Mouse (Mus musculus) hindbrain, embryonic 13.5 days (tissue): ENCODE measurements at regions not wholly inside any gene's neighbourhood (a gene's known extent, or its start where the extent isn't known, plus 50 kb on each side); places are given as distances from the start of the nearest gene placed in this dataset.
"Not testable (repeated sequence)": the region's sequence is repeated elsewhere in the genome, so short reads cannot be mapped to it uniquely, and the experiment has no call there.

Experiments used
- ATAC-seq: fragments of 200-750 bp; cut with Nextera tagmentation; 2 replicates; pipeline ENCODE4 v1.8.0; 2017; ENCODE audit warnings: moderate TSS enrichment; ENCODE audit not compliant: low FRiP score
- H3K27ac ChIP-seq: fragments of 300-500 bp; sonication (generic); 2 replicates; pipeline ENCODE4 v1.5.1; 2015; ENCODE audit warnings: inconsistent platforms, mild to moderate bottlenecking, moderate library complexity
- H3K27me3 ChIP-seq: fragments of 300-500 bp; sonication (generic); 2 replicates; pipeline ENCODE4 v1.6.1; 2015; ENCODE audit warnings: mild to moderate bottlenecking, inconsistent platforms
- H3K36me3 ChIP-seq: fragments of 300-500 bp; sonication (generic); 2 replicates; pipeline ENCODE4 v1.6.1; 2015; ENCODE audit warnings: mild to moderate bottlenecking, inconsistent platforms
- H3K4me1 ChIP-seq: fragments of 300-500 bp; sonication (generic); replicated peaks from 2 replicates; pipeline ENCODE4 v1.6.1; 2015; ENCODE audit warnings: inconsistent platforms
- H3K4me2 ChIP-seq: fragments of 300-500 bp; sonication (generic); 2 replicates; pipeline ENCODE4 v1.6.1; 2015; ENCODE audit warnings: inconsistent platforms, mild to moderate bottlenecking, moderate library complexity
- H3K4me3 ChIP-seq: fragments of 300-500 bp; sonication (generic); 2 replicates; pipeline ENCODE4 v1.5.1; 2015; ENCODE audit warnings: mild to moderate bottlenecking, inconsistent platforms
- H3K9ac ChIP-seq: fragments of 300-500 bp; sonication (generic); 2 replicates; pipeline ENCODE4 v1.6.1; 2015; ENCODE audit warnings: mild to moderate bottlenecking, inconsistent platforms
- H3K9me3 ChIP-seq: fragments of 300-500 bp; sonication (generic); 2 replicates; pipeline ENCODE4 v1.6.1; 2016; ENCODE audit warnings: inconsistent platforms
- WGBS: fragments of 180-500 bp; shearing (Covaris S2); methylation state at CpG from one replicate; pipeline ENCODE4 v1.1.7; 2015; 5-methylcytosine and 5-hydroxymethylcytosine counted together

DNA sequence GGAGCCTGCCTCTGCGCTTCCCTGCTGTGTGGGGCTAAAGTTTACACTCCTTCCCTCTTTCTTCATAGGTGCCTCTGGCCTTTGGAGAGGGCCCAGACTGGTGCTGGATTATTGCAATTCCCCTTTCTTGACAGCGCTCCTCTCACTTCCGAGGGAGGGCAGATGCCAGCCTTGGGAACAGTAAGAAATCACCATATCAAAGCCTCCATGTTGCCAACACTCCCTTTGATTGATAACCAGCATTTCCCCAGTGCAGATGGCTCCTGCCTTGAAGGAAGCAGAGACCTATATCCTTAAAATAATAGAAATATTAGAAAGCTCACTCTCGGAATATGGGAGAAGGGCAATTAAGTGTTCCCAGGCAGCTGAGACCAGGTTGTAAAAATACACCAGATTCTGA lies 63.1 kb upstream of the Cep295 start:
- Histone ChIP-seq H3K9ac (no peak overlapping the region), H3K4me3 (no peak overlapping the region), H3K4me1 (peaks cover 14% of the 10 kb centered on the region), H3K27ac (no peak overlapping the region), H3K4me2 (no peak overlapping the region), H3K27me3 (no peaks in the 10 kb centered on the region), H3K36me3 (no peaks in the 10 kb centered on the region), H3K9me3 (no peaks in the 10 kb centered on the region)
- WGBS: 40% methylated on average over 4 of the region's 4 CpGs
- no peak for ATAC-seq

DNA sequence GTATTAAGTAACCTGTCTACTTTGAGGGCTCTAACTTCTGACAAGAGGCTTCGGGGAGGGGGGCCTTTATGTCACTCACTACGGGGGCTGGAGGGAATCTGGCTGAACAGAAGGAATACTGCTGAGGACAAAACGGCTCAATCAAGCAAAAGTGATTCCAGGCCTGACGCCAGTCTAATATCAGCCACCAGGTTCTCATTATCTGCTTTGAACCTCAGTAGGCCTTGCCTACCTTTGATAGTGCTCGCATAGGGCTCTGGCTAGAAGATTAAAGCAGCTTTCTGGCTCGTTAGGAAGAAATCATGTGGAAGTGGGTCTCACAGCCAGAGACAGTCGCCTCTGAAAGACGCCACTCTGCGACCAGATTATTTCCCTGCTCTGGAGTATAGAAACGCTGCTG lies 64.3 kb upstream of the Cep295 start:
- Histone ChIP-seq H3K4me2 (no peak overlapping the region), H3K27ac (peak overlapping the region; percentile 62), H3K4me1 (peaks cover 14% of the 10 kb centered on the region), H3K36me3 (no peaks in the 10 kb centered on the region), H3K9ac (no peak overlapping the region), H3K9me3 (no peaks in the 10 kb centered on the region), H3K27me3 (no peaks in the 10 kb centered on the region), H3K4me3 (no peak overlapping the region)
- ATAC-seq: peak; percentile 64
- 31% methylated on average over 10 of the region's 10 CpGs for WGBS

DNA sequence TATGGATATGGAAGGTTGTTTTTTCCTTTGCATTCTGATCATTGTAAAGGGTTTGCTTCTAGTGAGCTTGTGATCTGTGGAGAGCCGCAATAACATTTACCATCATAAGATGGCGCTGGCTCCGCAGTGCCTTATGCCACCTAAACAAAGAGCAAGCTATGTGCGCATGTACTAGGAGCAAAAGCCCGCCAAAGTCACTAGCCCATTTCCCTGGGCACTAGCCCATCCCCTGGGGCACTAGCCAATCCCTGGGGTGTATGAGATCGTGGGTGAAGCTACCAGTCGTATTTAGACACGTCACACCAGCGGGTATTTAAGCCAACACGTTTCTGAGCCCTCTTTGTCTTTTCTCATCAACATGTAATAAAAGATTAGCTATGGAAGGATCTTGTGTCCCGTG lies 59.0 kb upstream of the Smco4 start:
- not testable (repeated sequence) for H3K36me3 ChIP-seq, H3K27ac ChIP-seq, H3K4me2 ChIP-seq, ATAC-seq, H3K27me3 ChIP-seq, H3K4me3 ChIP-seq, H3K4me1 ChIP-seq, H3K9me3 ChIP-seq, H3K9ac ChIP-seq
- 69% methylated on average over 11 of the region's 11 CpGs for WGBS

DNA sequence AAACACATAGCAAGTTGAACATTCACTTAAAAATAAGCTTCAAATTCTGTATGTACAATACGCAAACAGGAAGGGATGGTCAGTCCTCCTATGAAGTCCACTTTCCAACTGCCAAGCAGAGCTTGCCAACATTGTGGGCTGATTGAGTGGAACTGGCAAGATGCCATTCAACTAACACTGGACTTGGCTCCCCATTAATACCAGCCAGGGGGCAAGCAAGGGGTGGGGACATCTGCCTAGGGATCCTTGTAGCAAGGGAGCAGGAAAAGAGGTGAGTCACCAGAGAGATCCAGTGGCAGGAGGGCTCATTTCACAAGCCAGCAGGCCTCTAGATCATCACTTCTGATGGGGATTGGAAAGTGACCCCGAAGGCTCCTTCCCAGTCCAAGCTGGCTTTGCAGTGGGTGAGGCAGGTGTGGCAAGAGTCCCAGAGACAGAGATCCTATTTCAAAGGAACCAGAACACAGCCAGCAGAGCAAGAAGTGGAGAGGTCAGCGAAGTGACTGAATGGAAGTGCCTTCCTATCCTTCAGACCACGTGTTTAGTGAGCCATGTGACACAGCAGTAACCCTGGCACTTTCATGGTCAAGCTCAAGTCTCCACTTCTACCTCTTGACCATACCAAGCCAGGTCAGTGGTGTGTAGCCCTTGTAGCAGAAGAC lies 53.8 kb upstream of the Smco4 start:
- ATAC-seq: no peak
- no peaks in the 10 kb centered on the region for H3K9me3 ChIP-seq
- H3K4me3 ChIP-seq: no peak overlapping the region
- no peak overlapping the region for H3K4me2 ChIP-seq
- 78% methylated on average over 4 of the region's 4 CpGs for WGBS
- no peak overlapping the region for H3K9ac ChIP-seq
- H3K27ac ChIP-seq: no peak overlapping the region
- no peaks in the 10 kb centered on the region for H3K36me3 ChIP-seq
- H3K4me1 ChIP-seq: no peaks in the 10 kb centered on the region
- H3K27me3 ChIP-seq: no peaks in the 10 kb centered on the region

DNA sequence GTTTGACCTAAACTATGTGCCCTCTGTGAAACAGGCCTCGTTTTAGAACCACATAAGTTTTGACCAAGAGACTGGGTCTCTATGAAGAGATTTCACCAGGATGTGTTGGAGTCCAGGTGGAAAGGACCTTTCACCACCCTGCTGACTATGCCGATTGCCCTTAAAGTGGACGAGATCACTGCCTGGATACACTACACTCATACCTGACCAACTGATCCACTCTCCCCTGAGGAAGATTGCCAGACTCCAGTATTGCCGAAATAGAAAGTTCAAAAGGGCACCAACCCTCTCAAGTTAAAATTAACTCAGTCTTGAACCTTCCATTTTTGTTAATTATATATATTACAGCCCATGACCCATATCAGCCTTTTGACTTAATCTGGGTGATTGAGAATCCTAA lies 51.1 kb upstream of the Smco4 start:
- Histone ChIP-seq H3K27me3 (no peaks in the 10 kb centered on the region), H3K4me1 (no peaks in the 10 kb centered on the region), H3K27ac (no peak overlapping the region), H3K9ac (no peak overlapping the region), H3K4me2 (no peak overlapping the region), H3K4me3 (no peak overlapping the region), H3K9me3 (no peaks in the 10 kb centered on the region), H3K36me3 (no peaks in the 10 kb centered on the region)
- 90% methylated on average over 4 of the region's 4 CpGs for WGBS
- no peak for ATAC-seq
